Mouse (Mus musculus) testis, adult 2 months (tissue): ENCODE data around the gene Arhgef28. TPM values are rescaled to one million over a fixed set of nuclear protein-coding genes. Genes with fewer than 3 reads are reported as not detected.

ENCODE experiments used
- H3K27ac ChIP-seq: fragments of 200-500 bp; 2 replicates; pipeline ENCODE4 v1.5.1; 2012; ENCODE audit warnings: low read depth, low read length; ENCODE audit not compliant: control insufficient read depth, insufficient read depth
- H3K27me3 ChIP-seq: fragments of 200-500 bp; 2 replicates; pipeline ENCODE4 v1.6.1; 2012; ENCODE audit warnings: mild to moderate bottlenecking, low read length, moderate library complexity; ENCODE audit not compliant: control insufficient read depth, insufficient read depth
- H3K36me3 ChIP-seq: fragments of 200-500 bp; 2 replicates; pipeline ENCODE4 v1.6.1; 2012; ENCODE audit warnings: mild to moderate bottlenecking, low read length; ENCODE audit not compliant: control insufficient read depth, insufficient read depth
- H3K4me1 ChIP-seq: fragments of 200-500 bp; 2 replicates; pipeline ENCODE4 v1.6.1; 2012; ENCODE audit warnings: low read length; ENCODE audit not compliant: control insufficient read depth, insufficient read depth
- H3K4me3 ChIP-seq: fragments of 200-500 bp; 2 replicates; pipeline ENCODE4 v1.5.1; 2012; ENCODE audit warnings: low read depth, mild to moderate bottlenecking, low read length, moderate library complexity, mixed read lengths; ENCODE audit not compliant: control insufficient read depth
- CTCF ChIP-seq: fragments of 200-500 bp; IDR thresholded peaks from 2 replicates; pipeline ENCODE4 v1.5.1; 2012; ENCODE audit warnings: low read depth, mild to moderate bottlenecking, inconsistent platforms, low read length, moderate library complexity; ENCODE audit not compliant: control insufficient read depth, insufficient read depth, insufficient replicate concordance
- POLR2A ChIP-seq: fragments of 200-500 bp; IDR thresholded peaks from 2 replicates; pipeline ENCODE4 v1.6.1; 2012; ENCODE audit warnings: low read depth, mild to moderate bottlenecking, inconsistent platforms, low read length, moderate library complexity; ENCODE audit not compliant: control insufficient read depth
- polyA plus RNA-seq: library from polyadenylated mRNA; depleted of rRNA; stranded (reverse); fragments of >200 nt; gene quantifications from 2 replicates; pipeline ENCODE4 v1.2.3, GENCODE M21; 2012

Gene Arhgef28
- polyA plus RNA-seq, 1 experiment: 0.67 TPM

GRCm38 (mm10) chr13:97892089-97892884, 314.0 kb downstream of the Arhgef28 start:
- no peaks in the 10 kb centered on the region for H3K27me3 ChIP-seq
- no peaks in the 10 kb centered on the region for H3K4me1 ChIP-seq
- H3K4me3 ChIP-seq: no peak overlapping the region
- no peaks in the 10 kb centered on the region for H3K36me3 ChIP-seq
- no peak overlapping the region for H3K27ac ChIP-seq
- TF ChIP-seq POLR2A: no peak
- no peak for TF ChIP-seq CTCF

- TF ChIP-seq CTCF (no peak), POLR2A (no peak)
- Histone ChIP-seq H3K36me3 (no peaks in the 10 kb centered on the region), H3K4me1 (no peaks in the 10 kb centered on the region), H3K27me3 (no peaks in the 10 kb centered on the region), H3K4me3 (no peak overlapping the region), H3K27ac (no peak overlapping the region)
These were observed 318.2 kb downstream of the Arhgef28 start for GRCm38 (mm10) chr13:97888046-97888445.

- H3K4me3 ChIP-seq: no peak overlapping the region
- H3K27ac ChIP-seq: no peak overlapping the region
- TF ChIP-seq POLR2A (no peak), CTCF (no peak)
- no peaks in the 10 kb centered on the region for H3K4me1 ChIP-seq
- H3K27me3 ChIP-seq: no peaks in the 10 kb centered on the region
- H3K36me3 ChIP-seq: no peaks in the 10 kb centered on the region
These were observed 318.7 kb downstream of the Arhgef28 start for GRCm38 (mm10) chr13:97887558-97887957.

GRCm38 (mm10) chr13:97883629-97884028, 322.6 kb downstream of the Arhgef28 start:
- H3K4me1 ChIP-seq: no peaks in the 10 kb centered on the region
- no peaks in the 10 kb centered on the region for H3K27me3 ChIP-seq
- no peak overlapping the region for H3K4me3 ChIP-seq
- H3K27ac ChIP-seq: no peak overlapping the region
- H3K36me3 ChIP-seq: no peaks in the 10 kb centered on the region
- TF ChIP-seq POLR2A: no peak

- Histone ChIP-seq H3K4me3 (no peak overlapping the region), H3K4me1 (no peaks in the 10 kb centered on the region), H3K27me3 (no peaks in the 10 kb centered on the region), H3K27ac (no peak overlapping the region), H3K36me3 (no peaks in the 10 kb centered on the region)
- no peak for TF ChIP-seq CTCF
- TF ChIP-seq POLR2A: no peak
These were observed 329.8 kb downstream of the Arhgef28 start for GRCm38 (mm10) chr13:97876450-97876849.

GRCm38 (mm10) chr13:97876031-97876430, 330.2 kb downstream of the Arhgef28 start:
- Histone ChIP-seq H3K4me3 (no peak overlapping the region), H3K27ac (no peak overlapping the region), H3K36me3 (no peaks in the 10 kb centered on the region), H3K27me3 (no peaks in the 10 kb centered on the region), H3K4me1 (no peaks in the 10 kb centered on the region)
- TF ChIP-seq POLR2A (no peak), CTCF (no peak)

GRCm38 (mm10) chr13:97869428-97869827, 336.8 kb downstream of the Arhgef28 start:
- H3K4me1 ChIP-seq: no peaks in the 10 kb centered on the region
- TF ChIP-seq CTCF (no peak), POLR2A (no peak)
- H3K36me3 ChIP-seq: no peaks in the 10 kb centered on the region
- H3K4me3 ChIP-seq: no peak overlapping the region
- no peak overlapping the region for H3K27ac ChIP-seq
- H3K27me3 ChIP-seq: no peaks in the 10 kb centered on the region

- H3K36me3 ChIP-seq: no peaks in the 10 kb centered on the region
- H3K4me1 ChIP-seq: no peaks in the 10 kb centered on the region
- TF ChIP-seq POLR2A (no peak), CTCF (no peak)
- no peaks in the 10 kb centered on the region for H3K27me3 ChIP-seq
- no peak overlapping the region for H3K27ac ChIP-seq
- H3K4me3 ChIP-seq: no peak overlapping the region
These were observed 338.8 kb downstream of the Arhgef28 start for GRCm38 (mm10) chr13:97867322-97867962.
